Mouse (Mus musculus) mouse trophoblast stem cell (cell line): ENCODE measurements around the gene Galnt18.

Source experiments
- in situ Hi-C, 2 experiments: fragments of 300-500 bp; cut with MseI, MboI; formaldehyde crosslinking; loops; 2 replicates in 1 of 2; 3 replicates in 1 of 2; pipeline ENCODE4 v1.15.1; 2025

Gene Galnt18

GRCm38 (mm10) chr7:111563316-111564110 lies 216.3 kb downstream of the Galnt18 start:
- in situ Hi-C loops = loop anchor here in 1 of 2 experiments (25.0 kb wide), 1 partner anchor 399 kb away; no protein-coding TSS in a partner anchor

GRCm38 (mm10) chr7:111560097-111560496 lies 219.7 kb downstream of the Galnt18 start:
- in situ Hi-C loops = loop anchor here in 1 of 2 experiments (25.0 kb wide), 1 partner anchor 402 kb away; no protein-coding TSS in a partner anchor

DNA sequence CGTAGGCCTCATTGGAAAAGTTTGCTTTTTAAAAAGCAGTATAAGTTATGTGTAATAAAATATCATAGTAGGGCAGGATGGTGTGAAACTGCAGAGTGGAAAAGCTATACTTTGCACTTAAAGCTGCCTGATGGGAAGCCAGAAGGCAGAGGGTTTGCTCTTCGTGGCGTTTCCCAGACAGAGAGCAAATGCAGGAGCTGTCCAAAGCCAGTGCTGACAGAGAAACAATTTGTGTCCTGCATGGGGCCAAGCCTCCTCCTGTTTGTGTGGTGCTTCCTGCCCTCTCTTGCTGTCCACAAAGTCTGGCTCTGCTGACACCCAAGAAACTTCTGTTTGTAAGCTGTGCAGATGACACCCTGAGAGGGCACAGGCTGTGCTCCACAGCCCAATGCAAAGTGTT lies 220.8 kb downstream of the Galnt18 start:
- in situ Hi-C loops = loop anchor here in 1 of 2 experiments (25.0 kb wide), 1 partner anchor 403 kb away; no protein-coding TSS in a partner anchor

DNA sequence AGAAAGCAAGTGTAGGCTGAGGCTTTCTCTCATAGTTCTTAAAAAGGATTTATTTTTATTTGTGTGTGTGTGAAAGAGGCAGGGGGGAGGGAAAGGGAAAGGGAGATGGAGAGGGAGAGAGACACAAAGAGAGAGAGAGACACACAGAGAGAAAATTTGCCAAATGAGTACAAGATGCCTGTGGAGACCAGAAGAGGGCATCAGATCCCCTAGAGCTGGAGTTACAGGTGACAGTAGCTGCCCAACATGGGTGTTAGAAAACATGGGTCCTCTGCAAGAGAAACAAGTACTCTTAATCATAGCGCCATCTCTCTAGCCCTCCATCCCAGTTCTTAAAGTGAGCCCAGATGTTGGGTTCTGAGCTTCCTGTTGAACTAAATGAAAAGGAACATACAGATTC lies 228.8 kb downstream of the Galnt18 start:
- in situ Hi-C loops = loop anchor here in 1 of 2 experiments (25.0 kb wide), 1 partner anchor 411 kb away; no protein-coding TSS in a partner anchor

- in situ Hi-C loops = no loop called here
Observed at GRCm38 (mm10) chr7:111547069-111547468, 232.7 kb downstream of the Galnt18 start.

- in situ Hi-C loops = no loop called here
Observed at GRCm38 (mm10) chr7:111545614-111546013, 234.2 kb downstream of the Galnt18 start.

DNA sequence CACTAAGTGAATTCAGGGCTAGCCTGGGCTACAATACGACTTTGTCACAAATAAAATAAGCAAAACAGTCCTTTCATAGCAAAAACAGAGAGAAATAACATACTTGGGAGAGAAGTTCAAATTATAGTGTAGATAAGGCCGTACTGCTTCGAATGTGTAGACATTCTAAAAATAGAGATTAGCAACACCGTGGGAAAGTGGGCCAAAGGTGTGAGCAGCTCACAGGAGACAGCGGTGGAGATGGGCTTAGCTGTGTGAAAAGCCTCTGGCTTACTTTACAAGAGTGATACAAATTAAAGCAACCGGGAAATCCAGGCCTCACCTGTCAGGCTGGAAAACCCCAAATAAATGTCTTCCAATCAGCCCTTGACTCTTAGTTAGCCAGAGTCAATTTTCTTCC lies 241.8 kb downstream of the Galnt18 start:
- in situ Hi-C loops = no loop called here

DNA sequence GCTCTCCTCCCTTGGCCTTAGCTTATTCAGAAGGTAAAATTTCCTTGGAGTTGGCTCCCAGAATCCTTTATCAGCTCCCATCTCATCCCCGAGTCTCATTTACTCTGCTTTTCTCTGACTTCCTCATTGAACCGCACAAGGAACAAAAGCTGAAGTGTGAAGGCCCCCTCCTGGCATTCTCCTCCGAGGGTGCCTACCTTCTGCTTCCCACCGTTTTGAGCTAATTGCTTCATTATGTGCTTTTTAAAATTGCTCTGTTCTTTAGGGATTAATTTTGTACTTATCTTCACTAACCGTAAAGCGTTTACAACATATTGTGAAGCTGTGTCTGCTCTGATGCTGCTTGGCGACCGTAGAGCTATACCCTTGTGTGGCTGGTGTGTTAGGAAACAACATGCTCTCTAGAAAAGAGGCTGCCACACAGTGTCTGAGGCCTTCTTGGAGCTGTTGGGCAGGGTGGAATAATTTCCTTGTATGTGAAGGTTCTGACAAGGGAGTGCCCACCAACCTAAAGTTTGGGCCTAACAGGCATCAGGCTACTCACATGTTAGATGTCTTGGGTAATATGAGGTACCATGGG lies 244.9 kb downstream of the Galnt18 start:
- in situ Hi-C loops = no loop called here

GRCm38 (mm10) chr7:111528961-111529643 lies 250.7 kb downstream of the Galnt18 start:
- in situ Hi-C loops = no loop called here

DNA sequence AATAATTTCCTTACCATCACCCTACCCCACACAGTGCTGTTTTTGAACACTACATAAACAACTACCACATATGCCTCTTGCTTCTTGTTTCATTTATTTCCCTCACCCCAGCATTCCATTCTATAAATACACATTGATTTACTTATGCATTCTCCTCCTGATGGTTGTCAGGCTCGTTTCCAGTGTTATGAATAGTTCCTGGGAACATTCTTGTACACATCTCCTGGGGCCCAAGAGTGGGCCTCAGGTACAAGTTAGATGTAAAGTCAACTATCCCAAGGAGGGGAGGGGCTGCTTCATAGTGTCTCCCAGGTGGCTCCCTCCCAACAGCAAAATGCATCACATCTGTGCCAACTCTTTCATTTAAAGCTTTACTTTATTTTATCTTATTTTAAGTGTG lies 251.3 kb downstream of the Galnt18 start:
- in situ Hi-C loops = no loop called here

- in situ Hi-C loops = no loop called here
Observed at GRCm38 (mm10) chr7:111520881-111521280, 258.9 kb downstream of the Galnt18 start.

DNA sequence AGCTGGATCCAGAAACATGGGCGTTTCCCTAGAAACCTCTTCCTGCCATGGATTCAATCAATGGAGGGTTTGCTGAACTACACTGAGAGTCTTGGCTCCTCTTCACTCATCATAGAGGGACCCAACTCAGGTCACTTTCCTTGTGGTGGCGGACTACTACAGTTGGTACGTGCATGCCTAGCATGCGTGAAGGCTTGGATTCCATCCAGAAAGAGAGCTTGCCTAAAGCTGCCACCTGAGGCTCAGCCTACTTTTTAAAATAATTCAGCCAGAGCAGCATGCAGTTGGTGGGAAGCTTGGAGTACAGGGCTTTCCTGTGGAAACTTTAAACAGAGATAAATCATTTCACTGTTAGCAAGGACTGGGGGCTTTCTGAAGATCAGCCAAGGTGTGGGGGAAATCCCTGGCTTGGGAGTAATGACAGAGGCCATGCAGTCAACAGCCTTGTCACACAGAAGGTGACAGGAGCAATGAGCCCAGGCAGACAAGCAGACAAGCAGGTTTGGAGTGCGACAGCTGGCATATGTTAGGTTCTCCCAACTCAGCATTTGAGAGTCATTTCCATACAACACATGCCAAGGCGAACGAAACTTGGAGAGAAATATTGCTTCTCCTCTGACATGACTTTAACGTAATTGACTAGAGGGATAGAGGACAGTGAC lies 261.1 kb downstream of the Galnt18 start:
- in situ Hi-C loops = no loop called here

DNA sequence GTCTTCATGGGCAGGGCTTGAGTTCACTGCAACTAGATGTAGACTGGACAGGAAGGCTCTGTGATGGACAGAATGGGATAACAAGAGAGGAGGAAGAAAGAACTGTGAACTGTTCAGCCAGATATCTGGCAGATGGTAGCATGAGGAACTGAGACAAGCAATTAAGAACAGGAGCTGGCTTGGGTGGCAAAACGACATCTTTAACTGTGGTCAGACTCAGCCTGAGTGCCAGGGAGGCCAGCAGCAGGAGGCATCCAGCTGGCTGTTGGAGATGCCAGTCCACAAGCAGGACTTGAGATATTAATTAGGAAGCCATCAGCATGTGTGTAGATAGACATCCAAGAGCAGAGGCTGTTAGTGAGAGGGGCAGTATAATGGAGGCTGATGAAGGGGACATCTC lies 262.9 kb downstream of the Galnt18 start:
- in situ Hi-C loops = no loop called here

DNA sequence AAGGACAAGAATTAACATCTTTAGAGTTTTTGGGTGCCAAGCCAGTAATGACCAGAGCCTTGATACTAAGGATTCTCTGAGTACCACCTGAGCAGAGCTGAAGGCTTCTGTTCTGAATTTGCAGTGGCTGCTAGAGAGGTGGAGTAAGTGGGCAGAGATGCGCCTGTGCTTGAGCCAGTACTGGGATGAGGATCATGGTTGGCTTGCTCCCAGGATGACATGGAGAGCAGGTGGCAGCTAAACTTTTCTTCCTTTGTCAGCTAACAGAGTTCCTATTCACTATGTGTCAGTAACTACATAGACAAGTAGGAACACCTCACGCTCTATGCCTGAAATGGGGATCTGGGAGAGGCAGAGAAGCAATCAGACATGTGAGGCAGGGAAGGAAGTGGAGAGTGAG lies 264.3 kb downstream of the Galnt18 start:
- in situ Hi-C loops = no loop called here

GRCm38 (mm10) chr7:111509167-111509854 lies 270.5 kb downstream of the Galnt18 start:
- in situ Hi-C loops = no loop called here

- in situ Hi-C loops = no loop called here
Observed at GRCm38 (mm10) chr7:111500616-111501015, 279.2 kb downstream of the Galnt18 start.

DNA sequence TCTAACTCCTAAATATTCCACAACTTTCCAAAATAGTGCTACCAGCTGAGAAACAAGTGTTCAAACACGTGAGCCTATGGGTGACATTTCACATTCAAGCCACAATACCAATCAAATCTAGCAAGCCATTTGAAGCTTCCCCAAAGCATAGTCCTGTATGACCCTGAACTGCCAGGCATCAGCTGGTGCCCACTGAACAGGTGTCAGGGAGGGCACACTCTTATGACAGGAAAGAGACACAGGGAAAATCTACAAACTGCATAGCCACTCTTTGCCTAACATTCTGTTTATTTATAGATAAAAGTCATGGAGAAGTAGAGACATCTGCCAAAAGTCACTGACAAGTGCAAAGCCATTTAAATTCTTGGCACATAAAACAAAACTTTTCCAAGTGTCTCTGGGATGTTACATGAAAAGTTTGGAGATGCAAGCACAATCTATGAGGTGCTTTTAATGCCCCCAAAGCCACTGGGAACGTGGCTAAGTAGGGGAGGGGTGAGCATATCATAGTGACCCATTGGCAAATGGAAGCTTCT lies 280.5 kb downstream of the Galnt18 start:
- in situ Hi-C loops = no loop called here

DNA sequence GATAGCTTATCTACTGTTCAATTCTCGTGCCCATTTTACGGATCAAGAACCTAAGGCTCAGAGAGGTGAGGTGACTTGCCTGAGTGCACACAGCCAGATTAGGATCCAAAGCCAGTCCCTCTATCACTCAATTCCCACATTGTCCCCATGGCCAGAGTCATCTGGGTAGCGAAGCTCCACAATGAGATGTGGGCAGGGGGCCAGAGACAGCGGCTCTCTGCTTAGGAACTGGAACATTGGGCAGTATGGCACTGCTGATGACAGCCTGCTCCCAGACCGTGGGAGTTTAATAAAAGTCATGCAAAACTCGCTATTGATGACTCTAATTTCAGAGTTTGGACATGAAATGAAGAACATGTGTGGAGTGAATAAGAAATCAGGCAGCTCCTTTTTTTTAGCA lies 282.6 kb downstream of the Galnt18 start:
- in situ Hi-C loops = no loop called here

DNA sequence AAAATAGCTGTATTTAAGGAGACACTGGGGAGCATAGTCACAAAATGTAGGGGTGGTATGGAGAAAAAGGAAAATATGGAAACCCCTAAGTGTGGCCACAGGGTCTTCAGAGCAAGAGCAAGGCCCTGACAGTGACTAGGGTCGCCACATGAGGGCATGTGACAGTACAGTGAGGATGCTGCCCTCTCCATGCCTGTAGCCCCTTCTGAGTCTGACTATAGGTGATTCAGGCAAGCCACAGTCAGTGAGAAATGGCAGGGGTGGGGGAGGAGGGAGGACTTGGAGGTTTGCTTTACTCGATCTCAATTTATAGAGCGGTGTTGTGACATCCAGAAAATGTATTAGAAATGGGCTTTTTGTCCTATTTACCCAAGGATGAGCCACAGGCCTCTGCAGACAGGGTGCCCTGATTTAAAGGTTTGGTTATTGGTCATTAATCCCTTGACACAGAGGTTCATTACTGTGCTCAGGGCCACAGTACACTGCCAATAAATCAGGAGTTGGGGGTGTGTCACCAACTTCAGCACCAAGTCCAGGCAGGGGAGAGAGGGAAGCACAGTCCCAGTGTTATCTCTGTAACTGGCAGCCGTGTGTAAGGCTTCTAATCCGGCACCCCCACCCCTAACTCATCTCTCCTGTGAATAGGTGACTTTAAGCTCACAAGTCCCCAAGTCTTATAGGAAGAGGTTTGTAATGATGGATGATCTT lies 287.4 kb downstream of the Galnt18 start:
- in situ Hi-C loops = no loop called here

- in situ Hi-C loops = no loop called here
Observed at GRCm38 (mm10) chr7:111491566-111491965, 288.2 kb downstream of the Galnt18 start.
